Mouse (Mus musculus) left cerebral cortex, postnatal 4 days (tissue): ENCODE data around the gene Gm20683. TPM values are rescaled to one million over a fixed set of nuclear protein-coding genes. Genes with fewer than 3 reads are reported as not detected.
"Not testable (repeated sequence)": the region's sequence is repeated elsewhere in the genome, so short reads cannot be mapped to it uniquely, and the experiment has no call there.

Source experiments
- DNase-seq: peaks from one replicate; pipeline ENCODE4 v3.0.0-alpha.2; 2022
- intact Hi-C: fragments of 180-260 bp; cut with DNase I; formaldehyde crosslinking; loops from one replicate; pipeline ENCODE4 v1.15.1; 2025
- total RNA-seq, 2 experiments: library from RNA; stranded (reverse); gene quantifications; 2 replicates each; pipeline ENCODE4 v1.2.3; 2021

Gm20683 gene
- total RNA-seq, 2 experiments from 2014 or later, result 22.7 to 26.6 TPM

- no peak for DNase-seq
- intact Hi-C loops, result no loop called here
Observed at GRCm38 (mm10) chr17:25829558-25830017, 12.0 kb downstream of the Gm20683 start.

- intact Hi-C loops, result no loop called here
- peak; percentile 83 for DNase-seq
Observed at GRCm38 (mm10) chr17:25828712-25829557, 12.6 kb downstream of the Gm20683 start, which contains the start of gene Jmjd8. TSS of gene Jmjd8 (plus strand) at chr17:25828867.

- intact Hi-C loops, result no loop called here
- no peak for DNase-seq
Observed at GRCm38 (mm10) chr17:25828223-25828594, 13.4 kb downstream of the Gm20683 start.

GRCm38 (mm10) chr17:25827546-25828222 lies 13.9 kb downstream of the Gm20683 start:
- intact Hi-C loops, result no loop called here
- DNase-seq, result no peak

GRCm38 (mm10) chr17:25827011-25827410 lies 14.6 kb downstream of the Gm20683 start:
- intact Hi-C loops, result no loop called here
- DNase-seq, result no peak

GRCm38 (mm10) chr17:25825984-25826570 lies 15.5 kb downstream of the Gm20683 start:
- intact Hi-C loops, result no loop called here
- DNase-seq, result no peak

GRCm38 (mm10) chr17:25825311-25825710 lies 16.3 kb downstream of the Gm20683 start:
- no peak for DNase-seq
- intact Hi-C loops, result no loop called here

GRCm38 (mm10) chr17:25824362-25825142 lies 17.0 kb downstream of the Gm20683 start:
- DNase-seq, result no peak

GRCm38 (mm10) chr17:25823452-25823851 lies 18.1 kb downstream of the Gm20683 start, which contains the start of gene Wdr24:
TSS of gene Wdr24 (plus strand) at chr17:25823627.
- intact Hi-C loops, result no loop called here
- peak; percentile 72 for DNase-seq

More at GRCm38 (mm10) chr17:25824362-25825142, 17.0 kb downstream of the Gm20683 start:
- intact Hi-C loops, result no loop called here

GRCm38 (mm10) chr17:25818851-25819780 lies 22.4 kb downstream of the Gm20683 start:
- intact Hi-C loops, result no loop called here
- DNase-seq, result no peak

- intact Hi-C loops, result no loop called here
- no peak for DNase-seq
Observed at GRCm38 (mm10) chr17:25817662-25818061, 23.9 kb downstream of the Gm20683 start.

GRCm38 (mm10) chr17:25813471-25813870 lies 28.1 kb downstream of the Gm20683 start:
- peak; percentile 70 for DNase-seq
- intact Hi-C loops, result no loop called here

GRCm38 (mm10) chr17:25810890-25811289 lies 30.7 kb downstream of the Gm20683 start:
- no peak for DNase-seq
- intact Hi-C loops, result no loop called here

- peak; percentile 69 for DNase-seq
Observed at GRCm38 (mm10) chr17:25809606-25810340, 31.8 kb downstream of the Gm20683 start.

GRCm38 (mm10) chr17:25808789-25809605 lies 32.6 kb downstream of the Gm20683 start, which contains the start of gene Fbxl16:
TSS of gene Fbxl16 (plus strand) at chr17:25809085.
- peak; percentile 92 for DNase-seq
- intact Hi-C loops, result no loop called here

More at GRCm38 (mm10) chr17:25809606-25810340, 31.8 kb downstream of the Gm20683 start:
- intact Hi-C loops, result no loop called here

GRCm38 (mm10) chr17:25808028-25808427 lies 33.5 kb downstream of the Gm20683 start:
- no peak for DNase-seq
- intact Hi-C loops, result no loop called here

GRCm38 (mm10) chr17:25807452-25807851 lies 34.1 kb downstream of the Gm20683 start:
- intact Hi-C loops, DNase-seq: not testable (repeated sequence)

- DNase-seq, result no peak
- intact Hi-C loops, result no loop called here
Observed at GRCm38 (mm10) chr17:25806507-25806906, 35.1 kb downstream of the Gm20683 start.
